Mouse (Mus musculus) regulatory T cell (primary cell): Measurements from ENCODE around the gene Pgm3.

ENCODE experiments used
- in situ Hi-C: fragments of 300-600 bp; cut with MboI, MseI; formaldehyde crosslinking; loops from one replicate; pipeline ENCODE4 v1.15.1; 2025; ENCODE audit warnings: high pct_unique_total_duplicates

Gene Pgm3

GRCm38 (mm10) chr9:86570261-86570890 is 1.3 kb downstream of the Pgm3 start:
- in situ Hi-C loops, result loop anchor here (25.0 kb wide), 1 partner anchor 833 kb away; the partner anchor contains the start of gene Ibtk

DNA sequence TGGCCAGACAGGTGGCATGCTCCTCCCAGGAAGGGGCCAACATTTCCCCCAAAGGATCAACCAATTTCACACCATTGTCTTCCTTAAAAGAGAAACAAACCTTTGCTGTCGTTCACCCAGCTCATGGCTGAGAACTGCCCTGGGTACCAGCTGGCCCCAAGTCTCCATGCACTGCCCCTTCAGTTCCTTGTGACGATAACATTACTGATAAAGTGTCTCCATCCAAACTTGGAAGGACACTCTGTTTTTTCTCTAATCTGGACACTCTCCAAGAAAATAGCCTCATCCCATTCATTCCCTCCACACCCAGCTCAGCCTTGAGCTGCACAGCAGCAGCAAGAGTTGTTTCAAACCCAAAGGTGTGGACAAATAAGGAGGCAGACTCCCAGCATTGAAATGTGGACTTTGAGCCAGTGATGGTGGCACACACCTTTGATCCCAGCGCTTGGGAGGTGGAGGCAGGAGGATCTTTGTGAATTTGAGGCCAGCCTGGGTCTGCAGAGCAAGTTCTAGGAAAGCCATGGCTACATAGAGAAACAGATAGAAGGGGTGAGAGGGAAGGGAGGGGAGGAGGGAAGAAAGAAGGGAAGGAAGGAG is 2.2 kb downstream of the Pgm3 start:
- in situ Hi-C loops, result loop anchor here (25.0 kb wide), 1 partner anchor 832 kb away; the partner anchor contains the start of gene Ibtk

GRCm38 (mm10) chr9:86560543-86560942 is 11.1 kb downstream of the Pgm3 start:
- in situ Hi-C loops, result loop anchor here (5.0 to 25.0 kb wide), 2 partner anchors 88 to 823 kb away; partner anchors contain the start of gene Ibtk

- in situ Hi-C loops, result loop anchor here (25.0 kb wide), 1 partner anchor 817 kb away; the partner anchor contains the start of gene Ibtk
Measured at GRCm38 (mm10) chr9:86554641-86555040, 17.0 kb downstream of the Pgm3 start.

DNA sequence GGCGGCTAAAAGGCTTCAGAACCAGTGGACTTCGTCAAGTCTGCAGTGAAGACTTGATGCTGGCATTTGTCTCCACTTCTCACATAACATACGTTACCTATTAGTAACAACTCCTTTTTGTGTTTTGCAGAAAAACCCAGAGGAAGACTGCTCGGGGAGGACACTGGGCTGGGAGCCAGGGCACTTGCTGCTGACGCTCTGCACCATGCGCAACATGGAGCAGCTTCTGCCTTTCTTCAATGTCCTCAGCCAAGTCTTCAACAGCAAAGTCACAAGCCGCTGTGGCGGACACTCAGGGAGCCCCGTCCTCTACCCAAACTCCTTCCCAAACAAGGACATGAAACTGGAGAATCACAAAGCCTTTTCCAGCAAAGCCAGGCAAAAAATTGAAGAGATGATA is 17.8 kb downstream of the Pgm3 start:
- in situ Hi-C loops, result loop anchor here (25.0 kb wide), 1 partner anchor 817 kb away; the partner anchor contains the start of gene Ibtk

DNA sequence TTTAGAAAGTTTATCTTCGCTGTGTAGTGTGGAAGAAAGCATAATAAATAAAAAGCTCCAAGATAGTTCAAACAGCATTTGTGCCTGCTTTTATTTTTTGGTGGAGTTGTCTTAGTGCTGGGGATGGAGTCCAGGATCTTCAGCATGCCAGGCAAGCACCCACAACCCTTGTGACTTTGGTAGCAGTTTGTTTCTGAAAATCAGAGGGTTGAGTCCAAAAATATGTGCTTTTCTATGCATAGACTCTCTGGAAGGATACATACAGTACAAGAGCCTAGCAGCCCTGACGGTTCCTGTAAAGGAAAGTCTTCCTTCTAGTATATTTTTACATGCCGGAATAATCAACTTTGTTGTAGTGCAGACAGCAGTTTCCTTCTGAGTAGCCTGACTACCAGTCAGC is 20.9 kb downstream of the Pgm3 start:
- in situ Hi-C loops, result loop anchor here (25.0 kb wide), 1 partner anchor 813 kb away; the partner anchor contains the start of gene Ibtk

DNA sequence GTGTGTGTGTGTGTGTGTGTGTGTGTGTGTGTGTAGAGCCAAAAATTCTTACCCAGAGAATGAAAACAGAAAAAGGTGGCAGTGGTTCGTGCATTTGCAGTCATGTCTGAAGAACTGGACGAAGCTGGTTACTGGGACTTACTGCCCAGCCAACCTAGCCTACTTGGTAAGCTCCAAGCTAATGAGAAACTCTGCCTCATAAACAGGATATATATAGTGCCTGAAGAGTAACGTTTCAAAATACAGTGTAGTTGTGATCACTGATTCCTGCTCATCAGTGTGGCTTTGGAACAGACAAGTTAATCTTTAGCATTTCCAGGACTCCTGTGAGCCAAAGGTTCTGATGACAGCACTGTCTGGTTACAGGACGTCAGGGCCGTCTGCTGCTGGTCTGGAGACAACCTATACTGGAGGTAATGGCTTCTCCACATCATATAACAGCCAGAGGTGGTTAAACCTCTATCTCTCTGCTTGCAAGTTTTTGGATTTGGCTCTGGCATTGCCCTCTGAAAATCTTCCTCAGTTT is 21.9 kb downstream of the Pgm3 start:
- in situ Hi-C loops, result loop anchor here (25.0 kb wide), 1 partner anchor 812 kb away; the partner anchor contains the start of gene Ibtk

- in situ Hi-C loops, result no loop called here
Measured at GRCm38 (mm10) chr9:86544559-86544958, 27.1 kb downstream of the Pgm3 start.

DNA sequence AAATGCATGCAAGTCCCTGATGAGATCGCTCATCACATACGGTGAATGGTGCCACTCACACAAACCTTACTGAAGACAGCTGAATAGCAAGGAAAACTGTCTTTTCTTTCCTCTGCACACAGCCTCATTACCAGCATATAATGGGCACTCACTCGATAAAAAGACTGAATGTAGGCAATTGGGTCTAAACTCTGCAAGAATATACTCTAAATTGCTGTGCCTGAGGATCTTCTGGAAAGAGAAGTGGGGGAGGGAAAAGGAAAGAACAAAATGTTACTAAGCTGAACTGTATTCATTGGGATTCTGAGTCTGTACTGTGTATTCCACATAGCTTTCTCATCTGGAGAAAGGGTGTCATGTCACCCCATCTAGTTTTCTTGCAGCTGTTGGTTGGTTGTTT is 28.2 kb downstream of the Pgm3 start:
- in situ Hi-C loops, result no loop called here

DNA sequence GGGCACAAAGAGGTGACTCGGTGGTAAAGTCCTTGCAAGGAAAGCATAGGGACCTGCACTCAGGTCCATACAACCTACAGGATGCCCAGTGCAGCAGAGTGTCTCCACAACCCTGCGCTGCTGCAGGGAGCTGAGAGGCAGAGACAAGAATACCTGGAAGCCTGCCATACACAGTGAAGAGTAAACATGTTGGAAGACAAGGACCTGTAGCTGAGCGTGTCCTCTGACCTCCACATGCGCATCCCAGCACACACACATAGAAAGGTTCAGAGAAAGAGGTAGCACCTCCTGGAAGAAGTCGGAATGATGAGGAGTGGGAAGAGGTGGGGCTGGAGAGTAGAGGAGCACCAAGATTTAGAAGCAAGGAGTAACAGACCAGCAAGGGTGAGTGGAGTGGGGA is 37.6 kb downstream of the Pgm3 start:
- in situ Hi-C loops, result no loop called here

GRCm38 (mm10) chr9:86525600-86525999 is 46.0 kb downstream of the Pgm3 start:
- in situ Hi-C loops, result no loop called here

DNA sequence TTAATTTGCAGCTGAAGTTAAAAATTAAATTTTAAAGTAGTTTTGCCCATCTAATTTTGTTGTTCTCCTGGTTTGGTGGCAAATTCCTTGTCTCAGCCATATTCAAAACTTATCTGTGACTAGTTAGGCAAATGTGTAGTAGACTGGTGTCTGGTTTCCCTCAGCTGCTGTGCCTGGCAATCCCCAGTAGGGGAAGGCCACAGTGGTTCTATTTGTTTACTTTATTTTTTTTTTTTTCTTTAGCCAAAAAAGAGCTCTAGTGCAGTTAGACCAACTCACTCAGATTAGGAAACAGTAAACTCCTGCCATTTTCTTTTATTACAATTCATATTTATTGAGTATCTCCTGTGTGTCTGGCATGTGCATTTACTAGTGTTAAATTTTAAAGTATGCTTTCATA is 49.3 kb downstream of the Pgm3 start:
- in situ Hi-C loops, result no loop called here

- in situ Hi-C loops, result no loop called here
Measured at GRCm38 (mm10) chr9:86514798-86515197, 56.8 kb downstream of the Pgm3 start.

DNA sequence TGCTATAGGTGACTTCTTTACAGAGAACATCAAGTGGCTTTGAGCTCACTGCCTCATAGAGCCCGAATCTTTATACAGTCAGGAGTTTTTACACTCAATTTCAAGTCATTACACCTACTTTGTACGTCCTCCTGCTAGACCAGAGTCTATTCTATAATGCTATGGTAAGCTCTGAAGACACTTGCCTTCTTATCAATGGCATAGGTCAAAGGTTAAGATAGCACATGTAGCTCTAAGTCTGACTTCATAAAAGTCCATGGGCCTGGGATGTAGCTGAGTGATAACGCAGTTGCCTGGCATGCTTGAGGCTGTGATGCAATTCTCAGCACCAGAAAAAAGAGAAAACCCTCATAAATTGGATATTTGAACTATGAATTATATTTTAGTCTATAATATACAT is 57.3 kb downstream of the Pgm3 start:
- in situ Hi-C loops, result no loop called here

DNA sequence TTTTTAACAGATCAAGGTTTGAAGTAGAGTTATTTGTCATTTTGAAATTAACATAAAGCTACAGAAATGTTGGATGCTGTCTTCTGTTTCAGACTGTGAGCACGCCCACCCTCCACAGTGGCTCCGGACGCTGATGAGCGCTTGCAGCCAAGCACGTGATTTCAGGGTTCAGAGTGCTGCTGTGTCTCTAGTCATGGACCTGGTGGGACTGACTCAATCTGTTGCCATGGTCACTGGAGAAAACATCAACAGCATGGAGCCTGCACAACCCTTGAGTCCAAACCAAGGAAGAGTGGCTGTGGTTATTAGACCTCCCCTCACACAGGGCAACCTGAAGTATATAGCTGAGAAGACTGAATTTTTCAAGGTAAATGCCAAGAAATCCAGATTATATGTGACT is 57.9 kb downstream of the Pgm3 start:
- in situ Hi-C loops, result no loop called here

DNA sequence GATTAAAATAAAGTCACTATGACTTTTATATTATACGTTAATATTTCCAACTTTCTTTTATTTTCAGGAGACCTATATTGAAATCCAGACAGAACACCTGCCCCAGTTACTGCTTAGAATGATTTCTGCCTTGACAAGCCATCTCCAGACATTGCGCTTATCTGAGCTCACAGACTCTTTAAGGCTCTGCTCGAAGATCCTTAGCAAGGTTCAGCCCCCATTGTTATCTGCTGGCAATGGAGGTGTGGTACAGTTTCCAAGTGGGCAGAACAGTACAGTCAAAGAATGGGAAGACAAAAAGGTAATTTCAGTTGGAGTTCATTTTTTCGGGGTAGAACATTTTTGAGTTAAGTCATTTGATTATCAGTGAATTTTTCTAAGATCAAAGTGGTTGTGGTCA is 64.2 kb downstream of the Pgm3 start:
- in situ Hi-C loops, result no loop called here
